Mouse (Mus musculus) heart, postnatal 0 days (tissue): Measurements from ENCODE around the gene Ferd3l. TPM values are rescaled to one million over a fixed set of nuclear protein-coding genes. Genes with fewer than 3 reads are reported as not detected.

Experiments used
- ATAC-seq: fragments of 200-750 bp; cut with Nextera tagmentation; 2 replicates; pipeline ENCODE4 v1.8.0; 2017; ENCODE audit warnings: low read depth, moderate number of reproducible peaks, moderate library complexity; ENCODE audit not compliant: insufficient read depth
- DNase-seq: peaks from one replicate; pipeline ENCODE4 v3.0.0-alpha.2; 2016; ENCODE audit warnings: low spot score
- H3K27ac ChIP-seq: fragments of 300-500 bp; sonication (generic); 2 replicates; pipeline ENCODE4 v1.5.1; 2014; ENCODE audit warnings: low read depth, mild to moderate bottlenecking
- H3K27me3 ChIP-seq: fragments of 300-500 bp; sonication (generic); 2 replicates; pipeline ENCODE4 v1.6.1; 2014; ENCODE audit warnings: low read length, mixed read lengths; ENCODE audit not compliant: control insufficient read depth, insufficient read depth
- H3K36me3 ChIP-seq: fragments of 300-500 bp; sonication (generic); replicated peaks from 2 replicates; pipeline ENCODE4 v1.6.1; 2014; ENCODE audit warnings: low read length, mixed read lengths; ENCODE audit not compliant: control insufficient read depth, insufficient read depth
- H3K4me1 ChIP-seq: fragments of 300-500 bp; sonication (generic); 2 replicates; pipeline ENCODE4 v1.6.1; 2014; ENCODE audit warnings: antibody characterized with exemption; ENCODE audit not compliant: control insufficient read depth, insufficient read depth
- H3K4me2 ChIP-seq: fragments of 300-500 bp; sonication (generic); 2 replicates; pipeline ENCODE4 v1.6.1; 2014; ENCODE audit warnings: low read depth, mild to moderate bottlenecking, low read length, moderate library complexity
- H3K4me3 ChIP-seq: fragments of 300-500 bp; sonication (generic); 2 replicates; pipeline ENCODE4 v1.5.1; 2014; ENCODE audit warnings: low read depth, low read length
- H3K9ac ChIP-seq: fragments of 300-500 bp; sonication (generic); replicated peaks from 2 replicates; pipeline ENCODE4 v1.6.1; 2014; ENCODE audit warnings: low read depth, low read length, mixed read lengths
- H3K9me3 ChIP-seq: fragments of 300-500 bp; sonication (generic); replicated peaks from 2 replicates; pipeline ENCODE4 v1.6.1; 2016; ENCODE audit warnings: low read length; ENCODE audit not compliant: control insufficient read depth
- CTCF ChIP-seq: IDR thresholded peaks from 2 replicates; pipeline ENCODE4 v1.5.1; 2016; ENCODE audit warnings: antibody characterized with exemption, control low read depth, low read depth
- EP300 ChIP-seq: IDR thresholded peaks from 2 replicates; pipeline ENCODE4 v1.6.1; 2016; ENCODE audit warnings: antibody characterized with exemption, low read depth
- WGBS: fragments of 180-500 bp; shearing (Covaris S2); extraction: QIAGEN DNeasy Blood & Tissue Kit; methylation state at CpG from one replicate; pipeline ENCODE4 v1.1.7; 2014; 5-methylcytosine and 5-hydroxymethylcytosine counted together
- polyA plus RNA-seq: library from polyadenylated mRNA; unstranded; fragments of >200 nt; fragmentation: Nextera tagmentation; extraction: Ambion mirVana; gene quantifications from 2 replicates; pipeline ENCODE4 v1.2.1, GENCODE M21; 2015
- total RNA-seq: library from RNA; depleted of rRNA; stranded (reverse); fragments of >200 nt; gene quantifications from 2 replicates; pipeline ENCODE4 v1.2.3, GENCODE M21; 2014; ENCODE audit warnings: low replicate concordance; rRNA removed

Ferd3l gene
- total and polyA plus RNA-seq, 2 experiments from 2014 or later: not detected

DNA sequence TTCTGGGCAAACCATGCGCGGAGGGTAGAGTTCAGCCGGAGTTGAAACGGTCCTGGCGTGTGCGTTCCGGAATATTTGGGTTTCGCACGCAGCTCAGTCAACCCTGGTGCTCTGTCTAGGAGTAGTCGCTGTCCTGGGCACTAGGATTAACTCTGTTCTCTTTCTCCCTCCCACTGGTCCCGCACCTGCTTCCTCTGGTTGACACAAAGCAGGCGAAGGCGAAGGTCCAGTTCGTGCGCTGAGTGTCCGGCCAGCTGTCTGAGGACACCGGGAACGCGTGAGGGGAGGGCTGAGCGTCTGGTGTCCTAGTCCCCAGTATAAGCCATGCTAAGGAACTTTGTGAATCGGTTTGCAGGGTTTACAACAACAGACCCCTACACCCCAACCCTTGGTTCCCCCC lies 39.3 kb downstream of the Ferd3l start:
- Histone ChIP-seq H3K9me3 (no peaks in the 10 kb centered on the region), H3K4me3 (peak overlapping the region; percentile 32), H3K36me3 (no peaks in the 10 kb centered on the region), H3K4me2 (peak overlapping the region; percentile 53), H3K9ac (no peak overlapping the region), H3K4me1 (0 out of 2 replicates have a peak, but pooled peaks cover 3% of the 10 kb centered on the region), H3K27me3 (peaks cover 91% of the 10 kb centered on the region), H3K27ac (no peak overlapping the region)
- DNase-seq: no peak
- WGBS: 2% methylated on average over 21 of the region's 21 CpGs
- TF ChIP-seq CTCF (no peak), EP300 (no peak)
- peak; percentile 36; the same call in 1 of the 2 replicates for ATAC-seq

DNA sequence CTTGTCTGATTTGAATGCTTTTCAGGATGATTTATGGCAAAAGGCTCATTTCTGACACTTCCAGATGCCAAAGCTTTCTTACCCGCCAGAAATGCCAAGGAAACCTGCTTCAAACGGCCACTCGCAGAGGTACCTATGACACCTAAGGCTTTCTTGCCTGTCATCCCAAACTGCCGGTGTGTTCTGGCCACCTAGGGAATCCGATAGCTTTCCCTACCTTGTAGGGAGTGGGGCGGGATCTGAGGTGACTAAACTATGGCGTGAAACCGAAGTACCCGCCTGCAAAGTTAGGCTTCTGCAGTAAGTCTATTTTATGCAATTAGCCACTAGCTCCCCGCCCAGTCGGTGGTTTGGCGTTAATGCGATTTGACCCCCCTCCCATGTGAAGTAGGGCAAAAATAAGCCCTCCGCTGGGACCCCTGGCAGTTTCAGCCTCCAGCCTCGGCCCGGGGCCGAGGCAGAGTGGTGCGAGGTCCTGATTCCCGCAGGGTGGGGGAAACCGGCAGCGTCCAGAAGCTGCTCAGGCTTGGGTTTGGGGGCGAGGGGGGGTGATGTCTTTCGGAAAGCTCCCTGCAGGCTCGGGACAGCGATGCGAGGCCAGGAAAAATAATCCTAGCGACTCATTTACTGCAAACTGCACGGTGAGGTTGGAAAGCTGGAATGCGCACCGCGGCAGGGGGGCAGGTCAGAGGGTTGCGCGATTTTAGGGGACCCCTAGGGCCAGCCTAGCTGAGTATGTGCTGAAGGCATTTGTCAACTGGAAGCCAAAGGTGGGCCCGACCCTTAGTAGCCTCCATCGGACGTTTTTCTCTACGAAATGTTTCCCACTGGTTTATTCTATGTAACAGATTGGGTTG lies 40.0 kb downstream of the Ferd3l start:
- WGBS: 3% methylated on average over 37 of the region's 37 CpGs
- Histone ChIP-seq H3K36me3 (no peaks in the 10 kb centered on the region), H3K27me3 (peaks cover 90% of the 10 kb centered on the region), H3K4me1 (0 out of 2 replicates have a peak, but pooled peaks cover 3% of the 10 kb centered on the region), H3K9ac (no peak overlapping the region), H3K4me2 (peak overlapping the region; percentile 53), H3K9me3 (no peaks in the 10 kb centered on the region), H3K4me3 (peak overlapping the region; percentile 32), H3K27ac (no peak overlapping the region)
- DNase-seq (no peak), ATAC-seq (no peak)
- no peak for TF ChIP-seq CTCF
- TF ChIP-seq EP300: no peak

DNA sequence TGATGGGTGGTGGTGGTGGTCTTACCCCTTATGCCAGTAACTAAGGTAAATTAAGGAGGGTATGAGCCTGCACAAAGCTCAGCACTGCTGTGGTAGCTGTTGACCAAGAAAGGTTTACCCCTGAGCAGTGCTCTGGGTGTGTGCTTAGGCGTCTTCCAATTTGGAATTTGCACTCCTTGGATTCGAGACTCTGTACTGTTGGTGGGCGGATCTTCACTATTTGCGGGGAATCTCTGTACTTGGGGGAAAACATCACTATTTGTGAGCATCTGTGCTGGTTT lies 40.6 kb downstream of the Ferd3l start:
- Histone ChIP-seq H3K27ac (no peak overlapping the region), H3K4me3 (no peak overlapping the region), H3K9ac (no peak overlapping the region), H3K4me2 (no peak overlapping the region), H3K36me3 (no peaks in the 10 kb centered on the region), H3K27me3 (peaks cover 89% of the 10 kb centered on the region), H3K4me1 (0 out of 2 replicates have a peak, but pooled peaks cover 3% of the 10 kb centered on the region), H3K9me3 (no peaks in the 10 kb centered on the region)
- DNase-seq (no peak), ATAC-seq (no peak)
- WGBS: 30% methylated on average over 4 of the region's 4 CpGs
- TF ChIP-seq EP300 (no peak), CTCF (no peak)

Other genes starting within 250 kb of the Ferd3l start
- 0.34 and 2.2 TPM in 2 replicates for gene Twist1, start 29.2 kb downstream of the Ferd3l start, total RNA-seq
- 1.4 and 1.8 TPM in 2 replicates for gene Twist1, start 29.2 kb downstream of the Ferd3l start, polyA plus RNA-seq